9 mouse cellular contexts compared by ENCODE assay signal in genomic region chr10:116735607-116736006, GRCm38 (mm10).
A peak's percentile ranks its signal among the peaks of the same experiment; 100 is the strongest.
DNase-seq lines count a peak whose midpoint lies in the region; ATAC-seq and TF ChIP-seq lines count a peak whose summit lies in the region.
"Had no signal": no experiment of that assay in that cellular context is flagged by ENCODE, and none has a peak within 500 bp of the region (broad histone marks: within the 10 kb centered on the region; RNA-seq: fewer than 3 reads in every experiment).

No protein-coding gene starts in this region.

- TF ChIP-seq EP300 in heart, postnatal 0 days (IDR thresholded peaks at IDR 0.05; ENCODE audit: low read depth) = no peak

- H3K9ac ChIP-seq in heart, postnatal 0 days (replicated peaks; ENCODE audit: low read depth, low read length) = no peak overlapping the region
- H3K9ac ChIP-seq in neural tube, embryonic 15.5 days (replicated peaks) = no peak overlapping the region
- no peak overlapping the region for H3K9ac ChIP-seq in hindbrain, embryonic 11.5 days (ENCODE audit: low read depth, low read length)

- DNase-seq in lung, postnatal 10 days = peak; percentile 11
- no peak for DNase-seq in lung, postnatal 36 days
- DNase-seq in cerebellum, postnatal 25 days = peak; percentile 83 to 90
- DNase-seq in heart, postnatal 0 days (ENCODE audit: low spot score) = no peak
- DNase-seq in left cerebral cortex, postnatal 4 days = peak; percentile 87
- no peak for DNase-seq in spleen, postnatal 14 days (ENCODE audit: low spot score in 2 of 2)
- DNase-seq in hindbrain, embryonic 11.5 days (ENCODE audit: low spot score) = no peak

- H3K4me3 ChIP-seq in heart, postnatal 0 days (ENCODE audit: low read depth, low read length) = no peak overlapping the region
- no peak overlapping the region for H3K4me3 ChIP-seq in neural tube, embryonic 15.5 days (replicated peaks)
- H3K4me3 ChIP-seq in hindbrain, embryonic 11.5 days (ENCODE audit: low read depth, low read length) = no peak overlapping the region
- H3K4me3 ChIP-seq: myocyte had no signal

- intact Hi-C loops in left cerebral cortex, postnatal 4 days (cut with DNase I) = no loop called here

- TF ChIP-seq CTCF in heart, postnatal 0 days (IDR thresholded peaks at IDR 0.05; ENCODE audit: low read depth) = no peak

- no peaks in the 10 kb centered on the region for H3K36me3 ChIP-seq in heart, postnatal 0 days (replicated peaks; ENCODE audit: control insufficient read depth, insufficient read depth, low read length)
- no peaks in the 10 kb centered on the region for H3K36me3 ChIP-seq in neural tube, embryonic 15.5 days
- H3K36me3 ChIP-seq in hindbrain, embryonic 11.5 days (ENCODE audit: control insufficient read depth, insufficient read depth, low read length) = no peaks in the 10 kb centered on the region

- H3K4me1 ChIP-seq in heart, postnatal 0 days (ENCODE audit: control insufficient read depth, insufficient read depth) = no peaks in the 10 kb centered on the region
- H3K4me1 ChIP-seq in neural tube, embryonic 15.5 days = no peaks in the 10 kb centered on the region
- no peaks in the 10 kb centered on the region for H3K4me1 ChIP-seq in hindbrain, embryonic 11.5 days (replicated peaks; ENCODE audit: control insufficient read depth, insufficient read depth, low read length)

- H3K9me3 ChIP-seq in heart, postnatal 0 days (replicated peaks; ENCODE audit: control insufficient read depth, low read length) = no peaks in the 10 kb centered on the region
- no peaks in the 10 kb centered on the region for H3K9me3 ChIP-seq in neural tube, embryonic 15.5 days (replicated peaks)
- no peaks in the 10 kb centered on the region for H3K9me3 ChIP-seq in hindbrain, embryonic 11.5 days (ENCODE audit: control insufficient read depth, low read length)

- 59% methylated on average over 8 of the region's 8 CpGs for WGBS in heart, postnatal 0 days
- 80% methylated on average over 8 of the region's 8 CpGs for WGBS in neural tube, embryonic 15.5 days
- WGBS in hindbrain, embryonic 11.5 days = 90% methylated on average over 8 of the region's 8 CpGs

- no peak overlapping the region for H3K4me2 ChIP-seq in heart, postnatal 0 days (ENCODE audit: low read depth, low read length)
- H3K4me2 ChIP-seq in neural tube, embryonic 15.5 days = no peak overlapping the region
- H3K4me2 ChIP-seq in hindbrain, embryonic 11.5 days (replicated peaks; ENCODE audit: low read depth, low read length) = no peak overlapping the region

- H3K27ac ChIP-seq in heart, postnatal 0 days (ENCODE audit: low read depth) = no peak overlapping the region
- H3K27ac ChIP-seq in neural tube, embryonic 15.5 days (replicated peaks) = no peak overlapping the region
- no peak overlapping the region for H3K27ac ChIP-seq in hindbrain, embryonic 11.5 days (ENCODE audit: low read depth, low read length)

- peak; percentile 25; the same call in 1 of the 2 replicates for ATAC-seq in heart, postnatal 0 days (ENCODE audit: insufficient read depth, low read depth)
- ATAC-seq in neural tube, embryonic 15.5 days (ENCODE audit: low FRiP score) = no peak
- no peak for ATAC-seq in hindbrain, embryonic 11.5 days (ENCODE audit: low FRiP score)

- H3K27me3 ChIP-seq in heart, postnatal 0 days (ENCODE audit: control insufficient read depth, insufficient read depth, low read length) = 0 out of 2 replicates have a peak, but pooled peaks cover under 1% of the 10 kb centered on the region
- H3K27me3 ChIP-seq in neural tube, embryonic 15.5 days (replicated peaks) = no peaks in the 10 kb centered on the region
- no peaks in the 10 kb centered on the region for H3K27me3 ChIP-seq in hindbrain, embryonic 11.5 days (ENCODE audit: control insufficient read depth, insufficient read depth, low read length)

Comparison
In these comparisons a context has a peak if more than half of its experiments do, and no peak if none do; other contexts are left out.
1. DNase-seq: peak in lung, postnatal 10 days (single experiment), cerebellum, postnatal 25 days (2 of 2) and left cerebral cortex, postnatal 4 days (single experiment); none in lung, postnatal 36 days (single experiment), heart, postnatal 0 days (single experiment), spleen, postnatal 14 days (0 of 2) and hindbrain, embryonic 11.5 days (single experiment).